Mouse (Mus musculus) adrenal gland, adult 18-20 months (tissue): ENCODE results near the gene Mrps27. TPM values are rescaled to one million over a fixed set of nuclear protein-coding genes. Genes with fewer than 3 reads are reported as not detected.

Experiments used
- DNase-seq, 2 experiments: peaks; one replicate each; pipeline ENCODE4 v3.0.0; 2021 to 2022; ENCODE audit warnings: low spot score in 2 of 2
- total RNA-seq, 2 experiments: library from RNA; stranded (reverse); gene quantifications; 1 replicate in 1 of 2; 2 replicates in 1 of 2; pipeline ENCODE4 v1.2.3; 2021

Mrps27 gene
- total RNA-seq, 2 experiments from 2014 or later = 39.8 to 40.9 TPM

GRCm38 (mm10) chr13:99434494-99434893 is 89.9 kb downstream of the Mrps27 start:
- no peak for DNase-seq

DNA sequence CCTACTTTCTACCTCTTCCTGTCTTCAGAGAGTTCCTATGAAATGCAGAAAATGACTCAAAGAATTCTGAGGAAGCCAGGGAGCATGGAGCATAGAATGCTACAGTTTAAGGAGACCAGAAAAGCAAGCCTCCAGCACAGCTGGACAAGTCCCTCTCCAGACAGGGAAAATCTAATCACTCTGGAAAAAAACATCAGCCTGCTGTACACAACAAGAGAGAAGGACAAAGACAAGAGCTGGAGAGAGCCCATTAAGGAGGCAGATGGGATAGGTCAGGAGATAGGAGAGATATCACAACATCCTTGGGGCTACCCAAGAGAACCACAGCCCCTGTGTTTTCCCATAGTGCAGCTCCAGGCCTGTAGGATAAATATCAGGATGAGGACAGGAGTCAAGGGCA is 92.5 kb downstream of the Mrps27 start:
- DNase-seq = no peak

GRCm38 (mm10) chr13:99439357-99439756 is 94.8 kb downstream of the Mrps27 start:
- no peak for DNase-seq

GRCm38 (mm10) chr13:99440228-99440627 is 95.6 kb downstream of the Mrps27 start:
- DNase-seq = no peak

DNA sequence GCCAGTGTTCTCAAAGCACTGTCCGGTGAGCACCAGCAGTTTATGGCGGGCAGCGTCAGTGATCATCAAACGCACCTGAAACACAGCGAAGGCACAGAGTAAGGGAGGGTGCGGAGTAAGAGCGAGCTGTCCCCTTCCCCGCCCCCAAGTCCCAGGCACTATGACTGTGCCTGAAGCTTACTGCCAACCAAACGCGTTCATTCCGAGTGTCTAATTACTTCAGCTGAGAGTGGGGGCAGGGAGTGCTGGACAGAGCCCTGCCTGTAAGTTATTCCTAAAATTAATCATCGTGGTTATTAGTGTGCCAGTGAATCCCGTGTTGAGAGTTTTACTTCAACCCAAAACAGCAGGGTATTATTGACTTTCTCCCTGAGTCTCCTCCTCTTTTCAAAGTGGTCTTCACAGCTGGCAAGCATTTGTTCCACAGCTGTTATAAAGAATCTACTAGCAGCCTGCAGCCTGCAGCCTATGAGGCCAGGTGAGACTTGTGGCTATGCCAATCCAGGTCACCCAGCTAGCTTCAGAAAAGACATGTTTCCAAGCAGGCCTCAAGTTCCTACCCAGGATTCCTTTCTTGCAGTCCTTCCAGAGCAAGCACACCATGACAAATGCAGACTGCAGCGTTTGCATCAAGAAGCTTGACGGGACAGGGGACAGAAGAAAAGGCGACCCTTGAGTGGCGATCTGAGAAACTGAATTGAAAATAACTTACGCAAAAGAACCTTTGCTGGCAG is 97.3 kb downstream of the Mrps27 start:
- no peak for DNase-seq

DNA sequence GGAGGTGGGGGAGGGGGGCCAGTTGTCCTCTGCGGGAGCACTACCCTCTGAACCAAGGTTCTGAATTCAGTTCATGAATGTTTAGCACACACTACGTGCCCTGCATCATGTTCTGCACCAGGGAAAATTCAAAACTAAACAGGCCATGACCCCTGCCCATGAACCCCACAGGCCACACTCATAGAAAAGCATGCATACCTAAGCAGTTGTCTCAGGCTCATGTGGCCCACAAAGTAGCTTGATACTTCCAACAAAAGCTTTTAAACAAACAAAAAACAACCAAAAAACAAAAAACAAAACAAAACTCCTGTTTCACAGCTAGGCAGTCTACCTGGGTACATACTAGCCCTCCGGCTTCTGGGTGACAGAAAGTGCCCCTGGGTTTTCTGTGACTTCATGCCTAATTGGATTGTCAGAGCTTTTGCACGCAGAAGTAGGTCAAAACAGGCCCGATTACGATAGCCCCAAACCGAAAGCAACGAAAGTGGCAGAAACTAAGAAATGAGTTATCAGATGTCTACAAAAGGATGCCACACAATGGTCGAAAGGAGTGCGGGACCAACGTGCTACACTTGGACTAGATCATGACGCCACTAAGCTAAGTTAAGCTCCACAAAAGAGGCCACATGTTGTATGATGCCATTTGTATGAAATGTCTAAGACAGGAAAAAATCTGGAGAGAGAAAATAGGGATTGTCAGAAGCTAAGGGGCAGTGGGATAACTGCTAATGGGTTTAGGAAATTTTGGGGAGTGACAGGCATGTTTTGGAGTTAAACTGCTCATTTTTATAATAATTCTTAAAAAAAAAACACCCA is 98.1 kb downstream of the Mrps27 start:
- no peak for DNase-seq

DNA sequence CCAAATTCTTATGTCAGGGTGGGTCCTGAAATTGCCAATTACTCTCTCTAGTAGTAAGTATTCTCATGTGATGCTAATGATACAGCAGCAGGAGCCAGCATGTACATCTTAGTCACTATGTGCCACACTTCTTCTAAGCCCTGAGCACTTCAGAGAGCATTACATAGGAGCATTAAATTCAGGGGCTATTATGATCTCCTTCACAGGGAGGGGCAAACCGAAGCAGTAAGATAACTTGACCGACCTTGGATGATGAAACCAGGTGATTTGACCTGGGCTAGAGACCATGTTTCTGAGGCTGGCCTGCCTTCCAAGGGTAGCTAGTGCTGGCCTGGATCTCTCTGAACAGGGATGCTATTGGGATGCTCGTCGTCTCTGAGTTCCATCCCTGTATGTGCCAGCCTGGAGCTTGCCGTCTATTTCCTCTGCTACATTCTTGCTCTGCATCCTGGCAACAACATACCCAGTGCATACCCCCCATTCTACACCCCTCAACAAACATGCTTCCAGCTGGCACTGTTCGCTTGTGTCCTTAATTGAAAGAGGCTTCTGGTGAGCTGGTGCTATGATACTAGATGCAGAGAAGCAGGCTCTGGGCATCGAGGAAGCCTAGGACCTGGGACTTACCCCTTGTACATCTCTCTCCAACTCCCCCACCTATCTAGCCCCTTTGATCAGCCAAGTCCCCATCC is 99.0 kb downstream of the Mrps27 start:
- no peak for DNase-seq

- no peak for DNase-seq
Observed at GRCm38 (mm10) chr13:99444431-99444871, 99.9 kb downstream of the Mrps27 start.

DNA sequence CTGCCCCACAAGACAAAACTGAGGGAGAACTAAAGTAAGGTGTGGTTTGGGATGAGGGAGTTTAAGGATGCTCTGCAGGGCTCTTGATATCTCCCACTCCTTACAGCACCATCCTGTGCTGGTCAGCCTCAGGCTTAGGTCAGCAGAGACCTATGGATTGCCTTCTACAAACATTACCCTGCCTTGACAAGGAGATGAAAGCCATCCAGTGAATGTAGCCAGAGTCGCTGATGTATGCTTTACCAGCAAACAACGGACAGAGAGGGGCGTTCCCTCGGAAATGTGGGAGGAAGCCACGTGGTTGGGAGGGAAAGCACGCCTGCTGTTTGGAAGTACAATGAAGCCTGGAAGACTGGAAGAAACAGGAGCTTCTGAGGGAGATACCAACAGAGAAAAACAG is 100.3 kb downstream of the Mrps27 start:
- no peak for DNase-seq

- no peak for DNase-seq
Observed at GRCm38 (mm10) chr13:99447002-99447401, 102.4 kb downstream of the Mrps27 start.

- DNase-seq = peak in 1 of 2 experiments; percentile 30
Observed at GRCm38 (mm10) chr13:99447403-99448199, 103.0 kb downstream of the Mrps27 start.

DNA sequence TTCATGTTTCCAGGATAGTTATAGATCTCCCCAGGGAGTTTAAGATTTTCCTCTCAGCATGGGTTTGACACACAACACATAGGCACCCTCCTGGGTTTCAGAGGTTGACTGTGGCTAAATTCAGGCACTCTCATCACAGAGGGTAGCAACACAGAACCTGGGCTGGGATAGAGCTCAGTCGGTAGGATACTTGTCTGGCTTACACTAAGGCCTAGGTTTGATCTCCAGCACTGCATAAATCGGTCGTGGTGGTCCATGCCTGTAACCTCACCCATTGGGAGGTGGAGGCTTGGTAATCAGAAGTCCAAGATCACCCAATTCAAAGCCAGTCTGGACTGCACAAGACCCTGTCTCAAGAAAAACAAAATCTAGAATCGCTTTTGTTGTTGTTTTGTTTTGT is 103.7 kb downstream of the Mrps27 start:
- no peak for DNase-seq

DNA sequence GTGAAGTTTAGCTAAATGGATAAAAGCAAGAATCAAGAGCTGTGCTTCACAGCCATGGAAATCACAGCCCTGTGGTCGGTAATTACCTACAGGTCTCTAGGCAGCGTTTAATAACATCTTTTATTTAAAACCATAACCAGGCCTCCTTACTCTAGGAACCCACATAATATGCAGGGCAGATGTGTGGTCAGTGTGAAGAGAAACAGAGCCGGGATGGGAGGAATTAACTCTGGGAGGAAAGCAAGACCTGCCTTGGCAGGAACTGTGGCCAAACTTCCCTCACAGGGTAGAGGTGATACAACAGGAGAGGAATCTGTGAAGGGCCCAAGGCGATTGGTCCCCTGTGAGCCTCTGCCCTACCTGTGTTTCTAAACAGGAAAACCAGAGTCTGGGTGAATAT is 105.0 kb downstream of the Mrps27 start:
- no peak for DNase-seq

- no peak for DNase-seq
Observed at GRCm38 (mm10) chr13:99450766-99451165, 106.2 kb downstream of the Mrps27 start.

DNA sequence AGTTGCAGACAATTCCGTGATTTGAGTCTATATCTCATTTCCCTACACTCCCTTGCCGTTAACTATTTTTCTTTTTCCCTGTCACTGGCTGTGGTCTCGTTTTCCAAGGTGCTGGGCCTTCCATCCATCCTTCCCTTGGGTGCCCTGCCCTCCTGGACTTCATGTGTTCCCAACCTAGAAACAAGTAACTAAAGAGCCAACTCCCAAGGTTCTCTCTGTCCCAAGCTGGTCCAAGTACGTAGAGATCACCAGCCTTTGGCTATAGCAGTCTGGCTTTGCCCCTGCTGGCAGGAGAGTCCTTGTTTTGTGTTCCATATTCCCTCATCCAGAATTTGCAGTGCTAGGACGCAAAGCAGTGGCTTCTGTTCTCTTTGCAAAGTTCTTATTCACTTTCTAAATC is 106.7 kb downstream of the Mrps27 start:
- DNase-seq = no peak

DNA sequence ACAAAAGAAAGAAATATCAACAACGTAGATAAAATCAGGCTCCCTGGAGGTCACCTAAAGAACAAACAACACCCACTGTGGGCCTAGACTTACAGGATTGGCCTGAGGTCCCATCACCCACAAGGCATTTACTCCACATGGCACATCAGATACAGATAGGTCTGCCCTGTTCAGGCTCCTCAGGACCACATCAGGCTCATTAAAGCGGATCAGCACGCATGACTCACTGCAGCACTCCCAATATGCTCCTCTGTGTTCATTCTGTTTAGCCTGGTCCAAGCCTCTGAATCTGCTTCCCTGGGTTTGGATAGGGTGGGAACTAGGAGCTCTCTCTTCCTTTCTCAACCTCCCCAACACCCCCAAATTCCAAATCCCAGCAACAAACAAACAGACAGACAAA is 107.9 kb downstream of the Mrps27 start:
- DNase-seq = no peak

- no peak for DNase-seq
Observed at GRCm38 (mm10) chr13:99454977-99455376, 110.4 kb downstream of the Mrps27 start.

- no peak for DNase-seq
Observed at GRCm38 (mm10) chr13:99458658-99459386, 114.2 kb downstream of the Mrps27 start.

DNA sequence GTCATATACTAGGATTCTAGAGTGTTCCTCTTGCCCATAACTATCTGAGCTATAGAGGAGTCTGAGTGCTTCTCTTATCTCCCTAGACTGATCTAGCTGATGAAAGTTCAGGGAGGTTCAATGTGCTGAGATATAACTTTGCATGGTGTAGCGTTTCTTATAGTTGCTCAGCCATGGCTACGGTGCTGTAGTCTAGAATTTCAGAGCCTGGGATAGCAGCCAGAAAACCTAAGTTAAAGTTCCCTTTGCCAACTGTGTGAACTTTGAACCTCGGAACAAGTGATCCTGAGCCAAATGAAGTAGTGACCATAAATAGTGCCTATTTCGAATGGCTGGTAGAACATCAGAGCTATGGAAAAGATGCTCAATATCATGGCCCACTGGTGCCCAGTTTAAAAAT is 115.0 kb downstream of the Mrps27 start:
- no peak for DNase-seq

- no peak for DNase-seq
Observed at GRCm38 (mm10) chr13:99461886-99462285, 117.3 kb downstream of the Mrps27 start.
